Mouse (Mus musculus) embryo, embryonic 11 days (tissue): ENCODE results near the gene Slc43a2.
A peak's percentile ranks its signal among the peaks of the same experiment; 100 is the strongest.
"Not testable (repeated sequence)": the region's sequence is repeated elsewhere in the genome, so short reads cannot be mapped to it uniquely, and the experiment has no call there.

ENCODE experiments used
- DNase-seq: peaks from one replicate; pipeline ENCODE4 v3.0.0-alpha.2; 2015

Slc43a2 gene

DNA sequence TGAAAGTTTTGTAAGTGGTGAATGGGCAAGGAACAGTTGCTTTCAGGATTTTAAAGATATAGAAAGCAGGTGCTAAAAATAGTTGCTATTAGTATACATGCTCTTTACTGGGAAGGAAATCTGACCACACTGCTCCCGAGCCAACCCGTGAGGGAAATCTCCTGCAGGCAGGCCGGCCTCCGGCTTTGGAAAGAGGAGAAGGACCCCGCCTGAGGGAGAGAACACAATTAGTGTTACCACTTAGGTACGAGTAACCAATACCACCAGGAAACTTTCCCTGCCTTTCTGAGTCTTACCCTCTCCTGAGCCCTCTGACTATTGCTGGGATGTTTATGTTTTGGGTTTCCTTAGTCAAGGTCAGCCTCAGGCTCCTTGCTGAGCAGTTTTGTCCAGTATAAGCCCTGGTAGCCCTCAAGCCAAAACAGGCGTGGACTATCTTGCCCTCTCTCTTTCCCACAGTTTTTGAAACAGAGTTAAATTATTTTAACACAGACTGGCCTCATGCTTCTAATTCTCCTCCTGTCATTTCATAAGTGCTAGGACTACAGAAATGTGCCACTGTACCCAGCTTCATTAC, 21.5 kb downstream of the Slc43a2 start:
- DNase-seq = peak; percentile 29

DNA sequence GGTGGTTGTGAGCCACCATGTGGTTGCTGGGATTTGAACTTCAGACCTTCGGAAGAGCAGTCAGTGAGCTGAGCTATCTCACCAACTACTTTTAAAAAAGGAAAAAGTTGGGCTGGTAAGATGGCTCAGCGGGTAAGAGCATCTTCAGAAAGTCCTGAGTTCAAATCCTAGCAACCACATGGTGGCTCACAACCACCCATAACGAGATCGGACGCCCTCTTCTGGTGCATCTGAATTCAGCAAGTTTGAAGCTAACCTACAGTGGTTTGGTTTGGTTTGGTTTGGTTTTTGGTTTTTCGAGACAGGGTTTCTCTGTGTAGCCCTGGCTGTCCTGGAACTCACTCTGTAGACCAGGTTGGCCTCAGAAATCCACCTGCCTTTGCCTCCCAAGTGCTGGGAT, 24.5 kb downstream of the Slc43a2 start:
- DNase-seq = not testable (repeated sequence)

DNA sequence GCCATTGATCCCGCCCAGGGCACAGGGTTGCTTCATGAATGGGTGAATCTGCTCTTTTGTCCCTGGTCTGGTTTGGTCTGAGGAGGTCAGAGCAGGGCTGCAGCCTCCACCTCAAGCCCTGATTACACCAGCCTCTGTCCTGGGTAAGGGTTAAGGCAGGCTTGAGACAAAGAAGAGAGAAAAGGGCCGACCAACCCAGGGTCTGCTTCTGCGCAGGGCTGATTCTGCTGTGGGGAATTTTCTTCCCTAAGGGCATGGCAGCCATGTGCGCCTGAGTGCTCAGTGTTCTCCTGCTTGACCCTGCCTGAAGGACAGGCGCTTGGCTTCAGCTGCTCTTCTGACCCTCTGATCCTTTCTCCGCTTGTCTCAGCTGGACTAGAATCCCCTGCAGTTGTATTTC, 25.6 kb downstream of the Slc43a2 start:
- DNase-seq = no peak

DNA sequence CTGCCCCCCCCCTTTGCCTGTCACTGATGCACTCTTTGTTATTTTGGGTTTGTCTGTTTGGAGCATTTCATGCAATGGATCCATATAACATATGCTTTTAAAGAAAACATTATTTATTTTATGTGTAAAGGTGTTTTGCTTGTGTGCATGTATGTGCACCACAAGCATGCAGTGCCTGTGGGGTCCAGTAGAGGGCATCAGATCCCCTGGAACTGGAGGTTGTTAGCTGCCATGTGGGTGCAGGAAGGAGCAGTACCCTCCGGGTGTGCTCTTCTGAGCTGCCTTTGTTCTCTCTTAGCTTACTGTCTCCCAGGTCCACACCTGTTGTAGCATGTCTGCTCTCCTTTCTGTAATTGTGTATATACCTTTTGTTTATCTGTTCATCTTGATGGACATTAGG, 26.6 kb downstream of the Slc43a2 start:
- no peak for DNase-seq

DNA sequence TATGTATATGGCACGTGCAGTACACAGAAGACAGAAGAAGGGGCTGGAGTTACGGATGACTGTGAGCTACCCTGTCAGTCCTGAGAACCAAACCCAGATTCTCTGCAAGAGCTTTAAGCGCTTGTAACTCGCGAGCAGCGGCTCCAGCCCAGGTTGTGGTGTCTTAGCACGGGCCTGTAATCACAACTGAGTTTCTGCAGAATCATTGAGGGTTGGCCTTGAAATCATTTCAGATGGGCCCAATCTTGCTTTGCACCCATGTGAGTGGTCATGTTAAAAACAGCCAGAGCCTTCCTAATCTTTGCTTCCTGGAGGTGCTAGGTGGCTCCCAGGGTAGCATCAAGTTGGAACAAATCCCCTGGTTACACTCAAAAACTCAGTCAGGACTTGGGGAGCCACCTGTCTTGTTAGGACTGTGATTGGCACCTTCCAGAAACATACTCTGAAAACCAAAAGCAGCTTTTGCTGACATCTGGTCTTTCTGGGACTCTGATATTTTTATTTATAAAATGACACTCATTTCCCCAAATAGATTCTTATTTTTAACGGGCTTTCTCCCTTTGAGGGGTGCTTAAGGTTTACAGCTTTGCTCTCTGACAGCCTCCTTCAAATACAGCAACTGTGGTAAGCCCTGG, 28.5 kb downstream of the Slc43a2 start:
- DNase-seq = no peak

DNA sequence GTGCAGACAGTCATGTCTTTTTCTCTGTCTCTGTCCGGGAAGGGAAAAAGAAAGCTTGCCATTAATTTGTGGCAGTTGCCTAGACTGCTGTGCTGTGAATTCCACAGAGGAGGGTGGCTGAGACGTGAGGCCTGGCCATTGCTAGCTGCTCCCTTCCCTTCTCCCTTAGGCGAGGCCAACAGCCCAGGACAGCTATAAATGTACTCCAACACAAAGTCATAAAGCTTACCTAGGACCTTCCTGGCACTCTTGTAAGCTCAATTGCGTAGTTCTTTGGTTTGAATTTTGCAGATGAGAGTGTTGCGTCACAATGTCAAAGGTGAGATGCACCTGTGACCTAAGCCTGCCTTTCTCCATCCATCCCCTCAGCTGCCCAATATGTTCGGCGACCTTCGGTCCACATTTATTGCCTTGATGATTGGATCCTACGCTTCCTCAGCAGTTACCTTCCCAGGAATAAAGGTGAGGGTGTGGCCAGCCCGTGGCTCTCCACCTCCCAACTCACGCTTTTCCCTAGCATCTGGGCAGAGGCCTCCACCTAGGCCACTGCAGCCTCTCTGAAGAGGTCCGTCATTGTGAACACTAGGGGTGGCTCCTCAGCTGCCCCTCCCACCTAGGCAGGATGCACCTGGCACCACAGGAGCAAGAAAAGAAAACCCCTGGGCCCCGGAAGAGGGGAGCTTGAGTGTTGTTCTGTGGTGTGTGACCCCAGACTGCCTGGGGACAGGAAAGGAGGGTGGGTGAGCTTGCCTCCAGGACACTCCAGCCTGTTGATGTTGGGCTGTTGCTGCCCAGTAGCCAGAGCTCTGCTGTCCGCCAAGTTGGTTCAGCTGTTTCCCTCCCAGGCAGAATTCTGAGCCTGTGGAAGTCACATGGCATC, 29.3 kb downstream of the Slc43a2 start:
- no peak for DNase-seq

DNA sequence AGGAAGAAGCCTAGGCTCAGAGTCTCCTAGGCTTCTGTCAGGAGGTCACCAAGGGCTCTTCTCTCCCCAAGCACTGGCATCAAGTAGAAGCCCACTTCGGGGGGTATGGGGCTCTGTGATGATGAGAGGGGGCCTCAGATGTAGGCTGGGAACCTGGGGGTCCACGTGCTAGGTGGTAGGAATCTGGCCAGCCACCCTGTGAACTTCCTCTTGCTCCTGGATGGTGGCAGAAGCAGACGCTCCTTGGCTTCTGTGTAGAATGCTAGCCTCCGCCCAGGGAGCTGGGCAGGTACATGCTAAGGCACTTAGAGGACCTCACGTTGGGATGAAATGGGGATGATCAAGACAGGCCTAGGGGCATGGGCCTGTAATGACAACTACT, 29.9 kb downstream of the Slc43a2 start:
- DNase-seq = no peak

DNA sequence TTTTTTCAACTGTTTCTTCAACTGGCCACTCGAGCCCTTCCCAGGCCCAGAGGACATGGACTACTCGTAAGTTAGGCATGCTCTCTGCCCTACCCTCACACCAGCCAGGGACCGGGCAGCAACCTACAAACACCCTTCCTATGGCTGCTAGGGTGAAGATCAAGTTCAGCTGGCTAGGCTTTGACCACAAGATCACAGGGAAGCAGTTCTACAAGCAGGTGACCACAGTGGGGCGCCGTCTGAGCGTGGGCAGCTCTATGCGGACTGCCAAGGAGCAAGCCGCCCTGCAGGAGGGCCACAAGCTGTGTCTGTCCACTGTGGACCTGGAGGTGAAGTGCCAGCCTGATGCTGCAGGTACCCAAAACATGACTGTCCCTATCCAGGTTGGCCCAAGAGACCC, 31.3 kb downstream of the Slc43a2 start:
- DNase-seq = no peak

DNA sequence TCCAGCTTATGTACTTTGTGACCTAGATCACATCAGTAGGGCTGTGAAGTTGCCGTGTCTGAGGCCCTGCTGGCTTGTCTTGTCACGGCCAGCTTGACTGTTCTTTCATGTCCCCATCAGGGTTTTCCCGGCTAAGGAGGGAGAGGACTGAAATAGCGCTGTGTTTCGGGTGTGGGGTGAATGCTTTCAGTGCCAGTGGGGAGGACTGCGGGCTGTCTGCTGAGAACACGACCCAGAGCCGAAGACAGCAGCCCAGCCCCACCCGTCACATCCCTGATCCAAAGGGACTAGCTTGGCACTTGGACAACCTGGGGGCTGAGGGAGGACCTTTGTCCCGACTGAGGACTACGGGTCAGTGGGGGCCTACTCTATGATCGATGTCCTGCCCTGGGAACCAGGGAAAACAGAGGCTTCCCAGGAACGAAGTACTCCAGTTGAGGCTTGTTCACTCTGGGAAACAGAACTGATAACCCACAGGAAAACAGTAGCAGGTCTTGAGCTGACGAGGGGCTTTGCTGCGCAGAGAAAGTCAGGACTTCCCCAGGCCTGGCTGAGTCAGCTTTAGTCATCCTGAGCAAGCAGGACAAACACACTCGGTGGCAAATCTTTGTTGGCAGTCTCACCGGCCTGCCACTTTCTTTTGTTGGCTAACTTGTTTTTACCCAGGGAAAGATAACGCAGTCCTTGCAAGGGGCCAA, 32.5 kb downstream of the Slc43a2 start:
- DNase-seq = no peak

DNA sequence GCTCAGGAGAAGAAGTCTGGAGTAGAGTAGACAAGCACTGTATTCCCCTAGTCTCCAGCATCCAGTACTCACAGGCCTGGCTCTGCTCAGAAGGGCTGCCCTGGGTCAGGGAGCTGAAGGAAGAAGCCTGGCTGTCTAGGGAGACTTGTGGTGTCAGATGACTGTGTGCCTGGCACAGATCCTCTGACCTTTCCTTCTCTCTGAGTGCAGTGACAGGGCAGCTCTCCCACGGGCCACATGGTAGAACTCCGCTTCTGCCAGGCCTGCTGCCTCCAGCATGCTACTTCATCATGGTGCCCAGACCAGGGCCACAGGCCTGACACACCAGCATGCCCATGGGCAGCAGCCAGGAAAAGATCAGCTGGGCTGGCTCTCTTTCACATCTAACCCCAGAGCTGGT, 34.4 kb downstream of the Slc43a2 start:
- DNase-seq = no peak

DNA sequence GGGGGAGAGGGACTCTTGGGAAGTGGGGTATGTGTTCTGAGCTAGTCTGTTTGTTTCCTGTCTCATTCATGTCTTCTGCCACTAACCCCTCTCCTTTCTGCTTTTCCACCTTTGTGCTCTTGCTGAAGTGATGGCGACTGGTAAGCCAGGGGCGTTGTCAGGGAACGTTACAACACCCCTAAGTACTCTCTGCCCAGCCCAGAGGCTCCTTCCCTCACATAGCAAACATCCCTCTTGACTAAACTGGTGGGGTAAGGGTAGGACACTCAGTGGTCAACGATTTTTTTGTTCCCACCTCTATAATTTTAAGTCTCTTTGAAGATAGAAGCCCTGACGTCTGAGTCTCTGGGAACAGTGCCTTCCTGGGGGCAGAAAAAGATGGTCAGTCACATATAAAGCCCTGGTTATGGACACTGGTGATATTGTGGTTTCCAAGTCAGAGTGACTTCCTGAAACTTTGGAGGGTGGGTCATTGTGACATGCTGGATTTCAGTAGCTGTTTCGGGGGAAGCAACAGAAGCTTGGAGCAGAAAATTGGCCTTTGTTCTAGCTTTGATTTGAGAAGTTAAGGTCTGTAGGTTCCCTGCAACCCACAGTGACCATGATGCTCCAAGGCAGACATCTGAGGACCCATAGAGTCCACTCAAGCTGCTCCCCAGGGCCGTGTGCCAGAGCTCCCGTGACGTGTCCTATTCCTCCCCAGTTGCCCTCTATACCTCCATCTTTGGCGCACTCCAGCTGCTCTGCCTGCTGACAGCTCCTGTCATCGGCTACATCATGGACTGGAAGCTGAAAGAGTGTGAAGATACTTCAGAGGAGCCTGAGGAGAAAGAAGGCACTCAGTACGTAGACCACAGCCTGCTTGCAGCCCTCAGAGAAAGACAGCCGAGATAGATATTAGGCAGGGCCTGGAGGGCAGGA, 35.0 kb downstream of the Slc43a2 start:
- no peak for DNase-seq

DNA sequence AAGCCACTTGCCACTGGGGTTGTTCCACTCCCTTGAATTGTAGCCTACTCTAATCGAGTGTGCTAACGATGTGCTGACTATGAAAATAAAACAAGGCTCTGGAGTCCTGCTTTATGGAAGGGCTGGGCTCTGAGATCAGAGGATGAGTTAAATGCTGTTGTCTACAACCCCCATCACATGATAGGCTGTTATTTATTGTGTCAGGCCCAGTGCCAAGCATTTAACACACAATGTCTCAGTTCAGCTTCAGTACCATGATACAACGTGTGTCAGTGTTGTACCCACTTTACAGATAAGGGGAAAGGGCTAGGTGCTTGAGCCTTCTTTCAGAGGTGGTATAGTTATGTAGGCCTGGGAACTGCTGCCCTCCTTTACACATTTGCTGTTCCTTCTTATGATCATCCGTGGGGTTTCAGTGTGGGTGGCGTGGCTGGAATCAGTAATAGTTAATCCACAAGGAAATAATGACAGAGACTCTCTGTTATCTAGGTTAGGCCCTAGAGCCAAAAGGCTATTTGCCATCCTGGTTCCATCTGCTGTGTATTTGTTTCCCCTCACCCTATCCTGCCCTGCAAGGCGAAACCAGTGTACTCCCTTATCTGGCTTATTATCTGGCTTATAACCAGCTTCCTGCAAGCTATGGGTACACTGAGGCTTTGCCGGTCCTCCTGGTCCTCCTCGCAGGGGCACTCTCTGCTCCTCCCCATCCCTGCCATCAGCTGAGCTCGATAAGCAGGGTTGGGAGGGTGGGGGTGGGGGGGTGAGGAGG, 36.0 kb downstream of the Slc43a2 start:
- DNase-seq = no peak

DNA sequence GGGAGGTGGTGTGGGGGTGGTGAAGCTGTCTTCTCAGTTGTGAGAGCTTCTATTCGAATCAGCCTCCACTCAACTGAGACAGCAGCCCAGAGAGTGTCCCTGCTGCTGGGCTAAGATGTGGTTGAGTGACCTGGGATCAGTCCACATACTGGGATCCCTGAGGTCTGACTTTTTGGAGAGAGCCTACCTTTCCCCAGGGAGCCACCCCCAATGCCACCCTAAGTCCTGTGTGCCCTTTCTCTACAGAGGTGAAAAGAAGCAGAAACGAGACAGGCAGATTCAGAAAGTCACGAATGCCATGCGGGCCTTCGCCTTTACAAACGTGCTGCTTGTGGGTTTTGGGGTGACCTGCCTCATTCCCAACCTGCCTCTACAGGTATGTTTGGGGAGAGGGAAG, 36.6 kb downstream of the Slc43a2 start:
- no peak for DNase-seq

DNA sequence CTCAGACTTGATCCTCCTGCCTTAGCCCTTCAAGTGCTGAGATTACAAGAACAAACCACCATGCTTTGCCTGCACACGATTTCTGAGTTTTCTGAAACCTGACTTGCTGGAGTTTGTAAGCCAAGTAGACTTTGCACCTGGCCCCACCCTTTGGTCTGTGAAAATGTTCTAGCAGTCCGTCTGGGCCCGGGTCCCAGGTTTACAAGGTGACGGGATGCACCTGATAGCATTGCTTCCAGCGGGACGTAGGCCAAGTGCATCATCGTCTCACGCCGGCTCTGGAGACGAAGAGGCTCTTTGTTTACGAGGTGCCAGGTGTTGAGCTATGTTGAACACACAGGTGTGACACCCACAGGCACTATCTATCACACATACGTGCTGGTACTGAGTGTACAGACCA, 37.5 kb downstream of the Slc43a2 start:
- DNase-seq = no peak

DNA sequence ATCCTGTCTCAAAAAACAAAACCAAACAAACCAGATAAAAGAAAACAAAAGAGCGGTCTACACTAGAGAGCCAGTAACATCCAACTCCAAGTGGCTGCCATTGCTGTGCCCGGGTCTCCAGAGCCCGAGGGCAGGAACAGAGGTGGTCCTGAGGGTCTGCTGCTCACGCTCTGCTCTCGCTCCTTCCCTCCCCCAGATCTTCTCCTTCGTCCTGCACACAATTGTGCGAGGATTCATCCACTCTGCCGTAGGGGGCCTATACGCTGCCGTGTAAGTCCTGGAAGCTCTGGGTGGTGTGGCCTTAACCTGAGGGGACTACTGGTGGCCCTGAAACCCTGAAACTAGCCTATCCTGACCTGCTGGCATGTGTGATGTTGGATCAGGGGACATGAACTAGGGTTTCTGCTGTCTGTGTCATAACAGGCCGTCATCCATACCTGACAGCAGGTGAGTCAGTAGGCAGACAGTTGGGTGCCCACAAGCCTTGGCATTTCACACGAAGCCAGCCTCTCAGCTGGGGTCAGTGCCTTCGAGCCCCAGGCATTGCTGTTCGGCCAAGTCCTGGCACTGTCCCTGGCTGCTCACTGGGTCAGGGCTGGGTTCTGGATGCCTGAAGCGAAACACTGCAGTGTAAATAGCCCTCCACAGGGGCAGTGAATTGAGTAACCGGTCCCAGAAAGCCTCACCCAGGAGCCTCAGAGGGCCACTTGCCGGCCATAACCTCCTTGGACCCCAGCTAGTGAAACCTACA, 39.1 kb downstream of the Slc43a2 start:
- no peak for DNase-seq

DNA sequence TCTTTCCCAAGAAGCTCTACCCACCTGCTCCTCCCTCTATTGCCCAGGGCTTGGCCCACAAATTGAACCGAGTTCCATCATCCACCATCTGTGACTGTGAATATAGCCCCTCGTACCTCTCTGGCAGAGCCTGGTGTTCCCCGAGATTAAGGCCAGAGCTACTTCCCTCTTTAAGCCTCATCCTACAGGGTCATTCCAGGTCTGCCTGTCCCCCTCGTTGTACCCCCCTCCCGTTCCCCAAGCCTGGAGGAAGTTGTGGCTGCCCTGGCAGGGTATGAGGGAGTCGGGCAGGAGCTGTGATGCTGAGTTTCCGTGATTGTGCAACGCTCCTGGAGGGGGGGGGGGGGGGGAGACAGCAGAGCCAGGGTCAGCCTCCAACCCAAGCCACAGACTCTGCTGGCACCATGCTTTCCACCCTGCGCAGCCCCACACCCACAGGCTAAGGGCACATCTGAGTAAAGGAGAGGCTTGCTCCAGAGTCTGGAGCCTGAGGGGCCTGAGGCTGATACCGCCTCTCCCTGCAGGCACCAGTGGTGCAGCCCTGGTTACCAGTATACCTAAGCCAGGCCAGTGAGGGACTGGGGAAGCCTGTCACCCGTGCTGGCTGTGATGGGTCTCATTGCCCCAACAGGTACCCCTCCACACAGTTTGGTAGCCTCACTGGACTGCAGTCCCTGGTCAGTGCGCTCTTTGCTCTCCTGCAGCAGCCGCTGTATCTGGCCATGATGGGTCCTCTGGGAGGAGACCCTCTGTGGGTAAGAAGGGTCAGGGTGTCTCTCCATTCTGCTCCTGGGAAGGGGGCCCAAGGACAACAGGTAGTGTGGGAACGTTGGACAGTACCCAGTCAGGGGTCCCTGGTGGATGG, 39.9 kb downstream of the Slc43a2 start:
- DNase-seq = no peak

DNA sequence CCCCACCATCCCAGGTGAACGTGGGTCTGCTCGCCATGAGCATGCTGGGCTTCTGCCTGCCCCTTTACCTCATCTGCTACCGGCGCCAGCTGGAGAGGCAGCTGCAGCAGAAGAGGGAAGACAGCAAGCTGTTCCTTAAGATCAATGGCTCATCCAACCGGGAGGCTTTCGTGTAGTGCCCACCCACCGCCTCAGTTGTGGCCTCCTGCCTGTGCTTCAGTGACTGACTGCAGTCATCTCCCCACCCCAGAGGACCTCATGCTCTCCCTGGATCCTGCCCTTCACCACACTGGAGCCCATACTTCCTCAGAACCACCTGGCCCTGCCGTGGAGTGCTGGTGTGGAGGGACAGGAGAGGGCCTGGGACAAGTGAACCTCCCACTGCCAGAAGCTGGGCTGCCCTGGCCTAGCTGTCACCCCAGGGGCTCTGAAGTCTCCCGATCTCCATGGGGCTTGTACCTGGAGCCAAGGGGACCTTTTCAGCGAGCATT, 40.9 kb downstream of the Slc43a2 start:
- peak; percentile 25 for DNase-seq

DNA sequence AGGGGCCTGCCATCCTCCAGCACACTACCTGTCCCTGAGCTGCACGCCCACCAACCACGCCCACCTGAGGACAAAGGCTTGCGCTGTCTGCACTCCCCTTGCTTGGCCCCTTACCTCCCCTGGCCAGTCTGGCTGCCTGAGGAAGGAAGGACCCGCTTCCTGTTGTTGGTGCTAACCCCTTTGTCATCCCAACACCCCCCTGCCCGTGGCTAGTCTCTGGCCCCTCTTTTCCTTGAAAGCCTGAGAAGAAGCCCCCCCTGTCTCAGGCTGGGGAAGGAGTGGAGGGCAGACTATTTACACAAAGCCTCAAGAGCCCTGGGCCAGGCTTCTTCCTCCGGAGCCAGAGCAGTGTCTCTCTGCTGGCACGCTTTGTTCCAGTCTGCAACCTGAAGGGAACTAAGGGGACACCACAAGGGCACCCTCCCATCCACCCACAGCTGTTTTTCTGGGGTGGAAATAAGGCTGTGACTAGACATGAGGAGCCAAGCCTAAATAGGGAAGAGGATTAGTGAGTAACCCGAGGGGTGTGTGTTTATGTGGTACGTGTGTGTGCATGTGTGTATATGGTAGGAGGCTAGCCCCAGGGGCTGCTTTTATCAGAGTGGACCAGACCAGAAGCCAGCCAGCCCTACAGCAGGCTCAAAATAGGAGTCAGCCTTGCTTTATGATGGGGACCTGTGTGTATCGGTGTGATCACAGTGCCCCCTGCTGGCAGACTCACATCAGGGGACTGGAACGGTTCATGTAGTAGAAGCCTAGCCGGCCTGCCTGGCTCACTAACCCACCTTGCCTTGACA, 41.6 kb downstream of the Slc43a2 start:
- peak; percentile 91 for DNase-seq
